9 mouse cellular contexts compared by ENCODE assay signal in genomic region chr12:111469507-111469906, GRCm38 (mm10). TPM values are rescaled to one million over a fixed set of nuclear protein-coding genes. Genes with fewer than 3 reads are reported as not detected.
A peak's percentile ranks its signal among the peaks of the same experiment; 100 is the strongest.
DNase-seq lines count a peak whose midpoint lies in the region; ATAC-seq and TF ChIP-seq lines count a peak whose summit lies in the region.
"Had no signal": no experiment of that assay in that cellular context is flagged by ENCODE, and none has a peak within 500 bp of the region (broad histone marks: within the 10 kb centered on the region; RNA-seq: fewer than 3 reads in every experiment).

No protein-coding gene starts in this region.

- no peak overlapping the region for H3K4me3 ChIP-seq in forebrain, embryonic 11.5 days (ENCODE audit: low read depth, low read length)
- no peak overlapping the region for H3K4me3 ChIP-seq in forebrain, embryonic 15.5 days
- H3K4me3 ChIP-seq in bone marrow, adult 2 months (replicated peaks; ENCODE audit: control insufficient read depth, low read depth, low read length) = no peak overlapping the region
- H3K4me3 ChIP-seq in embryonic fibroblast, embryonic 13.5 days (ENCODE audit: insufficient read depth, low read length) = no peak overlapping the region
- H3K4me3 ChIP-seq in hindbrain, embryonic 14.5 days (replicated peaks; ENCODE audit: low read length) = no peak overlapping the region

- H3K9me3 ChIP-seq in forebrain, embryonic 11.5 days (ENCODE audit: control insufficient read depth, low read length) = no peaks in the 10 kb centered on the region
- no peaks in the 10 kb centered on the region for H3K9me3 ChIP-seq in forebrain, embryonic 15.5 days
- H3K9me3 ChIP-seq in hindbrain, embryonic 14.5 days (ENCODE audit: control insufficient read depth, low read length) = no peaks in the 10 kb centered on the region

- H3K36me3 ChIP-seq in forebrain, embryonic 11.5 days (ENCODE audit: control insufficient read depth, insufficient read depth, low read length) = no peaks in the 10 kb centered on the region
- H3K36me3 ChIP-seq in forebrain, embryonic 15.5 days = no peaks in the 10 kb centered on the region
- H3K36me3 ChIP-seq in hindbrain, embryonic 14.5 days (replicated peaks; ENCODE audit: control insufficient read depth, insufficient read depth) = no peaks in the 10 kb centered on the region

- H3K4me1 ChIP-seq in forebrain, embryonic 11.5 days (replicated peaks; ENCODE audit: control insufficient read depth, insufficient read depth, low read length) = peaks cover 2% of the 10 kb centered on the region
- H3K4me1 ChIP-seq in forebrain, embryonic 15.5 days = peaks cover 7% of the 10 kb centered on the region; the same call in 1 of the 2 replicates
- H3K4me1 ChIP-seq in bone marrow, adult 2 months (ENCODE audit: control insufficient read depth, insufficient read depth, low read length) = peaks cover 2% of the 10 kb centered on the region; the same call in 1 of the 2 replicates
- H3K4me1 ChIP-seq in embryonic fibroblast, embryonic 13.5 days (ENCODE audit: control insufficient read depth, insufficient read depth, low read length) = peaks cover 9% of the 10 kb centered on the region
- no peaks in the 10 kb centered on the region; the same call in 1 of the 2 replicates for H3K4me1 ChIP-seq in hindbrain, embryonic 14.5 days (replicated peaks; ENCODE audit: control insufficient read depth, insufficient read depth, low read length)

- 3% methylated on average over 8 of the region's 8 CpGs for WGBS in forebrain, embryonic 11.5 days
- 11% methylated on average over 8 of the region's 8 CpGs for WGBS in forebrain, embryonic 15.5 days
- WGBS in bone marrow, adult 2 months = 8% methylated on average over 8 of the region's 8 CpGs
- WGBS in hindbrain, embryonic 14.5 days = 6% methylated on average over 8 of the region's 8 CpGs

- TF ChIP-seq CTCF in bone marrow, adult 2 months (IDR thresholded peaks at IDR 0.05; ENCODE audit: control insufficient read depth, insufficient read depth, low read length) = peak; percentile 92
- peak; percentile 74 for TF ChIP-seq CTCF in embryonic fibroblast, embryonic 13.5 days (IDR thresholded peaks at IDR 0.05; ENCODE audit: borderline replicate concordance, insufficient read depth, low read length)

- H3K9ac ChIP-seq in forebrain, embryonic 11.5 days (ENCODE audit: low read length) = no peak overlapping the region; the same call in 1 of the 2 replicates
- H3K9ac ChIP-seq in forebrain, embryonic 15.5 days (replicated peaks) = no peak overlapping the region
- H3K9ac ChIP-seq in hindbrain, embryonic 14.5 days = no peak overlapping the region

- no peak overlapping the region for H3K4me2 ChIP-seq in forebrain, embryonic 11.5 days (ENCODE audit: low read depth, low read length, severe bottlenecking)
- no peak overlapping the region for H3K4me2 ChIP-seq in forebrain, embryonic 15.5 days (replicated peaks)
- H3K4me2 ChIP-seq in hindbrain, embryonic 14.5 days (replicated peaks) = no peak overlapping the region

- H3K27ac ChIP-seq in forebrain, embryonic 11.5 days (ENCODE audit: low read depth, low read length) = no peak overlapping the region
- H3K27ac ChIP-seq in forebrain, embryonic 15.5 days (replicated peaks) = no peak overlapping the region
- H3K27ac ChIP-seq in bone marrow, adult 2 months (ENCODE audit: control insufficient read depth, insufficient read depth, low read depth, low read length, poor library complexity) = no peak overlapping the region
- no peak overlapping the region for H3K27ac ChIP-seq in embryonic fibroblast, embryonic 13.5 days (ENCODE audit: insufficient read depth, low read length)
- H3K27ac ChIP-seq in hindbrain, embryonic 14.5 days = no peak overlapping the region
- H3K27ac ChIP-seq: macrophage had no signal

- peak; percentile 86 for DNase-seq in forebrain, embryonic 11.5 days (ENCODE audit: low spot score)
- peak; percentile 77 for DNase-seq in hindbrain, embryonic 14.5 days (ENCODE audit: low spot score)
- DNase-seq in left cerebral cortex, adult 18-20 months (ENCODE audit: low spot score in 2 of 2) = peak; percentile 61 to 80
- peak; percentile 71 to 88 for DNase-seq in spleen, postnatal 4 days (ENCODE audit: low spot score in 2 of 2)

- ATAC-seq in forebrain, embryonic 11.5 days (replicated peaks; ENCODE audit: low FRiP score) = no peak
- no peak for ATAC-seq in forebrain, embryonic 15.5 days (replicated peaks)
- ATAC-seq in hindbrain, embryonic 14.5 days (ENCODE audit: low FRiP score) = no peak
- peak; percentile 97 for ATAC-seq in megakaryocyte progenitor cell, adult 5-6 weeks (replicated peaks; ENCODE audit: poor library complexity)

- no peaks in the 10 kb centered on the region for H3K27me3 ChIP-seq in forebrain, embryonic 11.5 days (ENCODE audit: control insufficient read depth, insufficient read depth, low read length)
- no peaks in the 10 kb centered on the region for H3K27me3 ChIP-seq in forebrain, embryonic 15.5 days
- no peaks in the 10 kb centered on the region for H3K27me3 ChIP-seq in hindbrain, embryonic 14.5 days (ENCODE audit: control insufficient read depth, insufficient read depth, low read length)

- no peak for TF ChIP-seq POLR2A in bone marrow, adult 2 months (IDR thresholded peaks at IDR 0.05; ENCODE audit: borderline replicate concordance, control insufficient read depth, low read depth, low read length)
- TF ChIP-seq POLR2A in embryonic fibroblast, embryonic 13.5 days (IDR thresholded peaks at IDR 0.05; ENCODE audit: low read depth, low read length) = no peak

RNA-seq across cellular contexts. Expression of gene Gm266, which starts 16.1 kb away (rescaled TPM):
- 4.7 and 5.0 TPM in 2 replicates for polyA plus RNA-seq in forebrain, embryonic 11.5 days (2014; fragmentation: Nextera tagmentation; extraction: Ambion mirVana)
- polyA plus RNA-seq in forebrain, embryonic 15.5 days (2015; fragmentation: Nextera tagmentation; extraction: Ambion mirVana) = 0.55 and 0.79 TPM in 2 replicates
- polyA plus RNA-seq in bone marrow, adult 2 months (2011; ENCODE audit: insufficient read depth, insufficient read length, low replicate concordance, missing spikeins) = not detected in 2 replicates
- polyA plus RNA-seq in embryonic fibroblast, embryonic 13.5 days (2011; ENCODE audit: insufficient read length, low read depth, missing spikeins) = 0.72 TPM in 1 of 2 replicates, not detected in the other
- 2.6 and 3.8 TPM in 2 replicates for polyA plus RNA-seq in hindbrain, embryonic 14.5 days (2014; fragmentation: Nextera tagmentation; extraction: Ambion mirVana)
- 1 to 10 TPM; 3.4 to 5.0 TPM for total RNA-seq in left cerebral cortex, adult 18-20 months (2021)
- not detected in 2 replicates for total RNA-seq in megakaryocyte progenitor cell, adult 5-6 weeks (2015)
- total RNA-seq in megakaryocyte progenitor cell, adult 5-6 weeks (2017) = not detected in 2 replicates
- polyA plus RNA-seq: macrophage had no signal

RNA-seq across cellular contexts. Expression of gene Tnfaip2, which starts 27.2 kb away (rescaled TPM):
- polyA plus RNA-seq in forebrain, embryonic 11.5 days (2014; fragmentation: Nextera tagmentation; extraction: Ambion mirVana) = 1.5 and 2.0 TPM in 2 replicates
- polyA plus RNA-seq in forebrain, embryonic 15.5 days (2015; fragmentation: Nextera tagmentation; extraction: Ambion mirVana) = 0.51 and 1.1 TPM in 2 replicates
- 91.4 and 149 TPM in 2 replicates for polyA plus RNA-seq in bone marrow, adult 2 months (2011; ENCODE audit: insufficient read depth, insufficient read length, low replicate concordance, missing spikeins)
- polyA plus RNA-seq in embryonic fibroblast, embryonic 13.5 days (2011; ENCODE audit: insufficient read length, low read depth, missing spikeins) = 46.5 and 58.6 TPM in 2 replicates
- 0.42 and 0.79 TPM in 2 replicates for polyA plus RNA-seq in hindbrain, embryonic 14.5 days (2014; fragmentation: Nextera tagmentation; extraction: Ambion mirVana)
- 1 to 10 TPM in 1 of 2 experiments, under 1 TPM in 1; 0.51 to 1.0 TPM for total RNA-seq in left cerebral cortex, adult 18-20 months (2021)
- total RNA-seq in megakaryocyte progenitor cell, adult 5-6 weeks (2015) = 18.3 and 20.9 TPM in 2 replicates
- total RNA-seq in megakaryocyte progenitor cell, adult 5-6 weeks (2017) = 31.1 and 67.8 TPM in 2 replicates

RNA-seq across cellular contexts. Expression of gene Exoc3l4, which starts 52.7 kb away (rescaled TPM):
- 3.0 and 3.3 TPM in 2 replicates for polyA plus RNA-seq in forebrain, embryonic 11.5 days (2014; fragmentation: Nextera tagmentation; extraction: Ambion mirVana)
- 1.7 and 2.0 TPM in 2 replicates for polyA plus RNA-seq in forebrain, embryonic 15.5 days (2015; fragmentation: Nextera tagmentation; extraction: Ambion mirVana)
- polyA plus RNA-seq in bone marrow, adult 2 months (2011; ENCODE audit: insufficient read depth, insufficient read length, low replicate concordance, missing spikeins) = 7.3 and 18.4 TPM in 2 replicates
- 6.2 and 6.4 TPM in 2 replicates for polyA plus RNA-seq in embryonic fibroblast, embryonic 13.5 days (2011; ENCODE audit: insufficient read length, low read depth, missing spikeins)
- 1.7 and 1.8 TPM in 2 replicates for polyA plus RNA-seq in hindbrain, embryonic 14.5 days (2014; fragmentation: Nextera tagmentation; extraction: Ambion mirVana)
- total RNA-seq in left cerebral cortex, adult 18-20 months (2021) = 1 to 10 TPM; 2.2 to 2.7 TPM
- total RNA-seq in megakaryocyte progenitor cell, adult 5-6 weeks (2015) = 0.42 and 1.1 TPM in 2 replicates
- total RNA-seq in megakaryocyte progenitor cell, adult 5-6 weeks (2017) = not detected in 2 replicates

Comparison
In these comparisons a context has a peak if more than half of its experiments do, and no peak if none do; other contexts are left out.
1. RNA of gene Tnfaip2, which starts 27.2 kb away (polyA plus RNA-seq): 91.4 to 149 TPM in bone marrow, adult 2 months and 46.5 to 58.6 TPM in embryonic fibroblast, embryonic 13.5 days; 1.5 to 2.0 TPM in forebrain, embryonic 11.5 days, 0.42 to 0.79 TPM in hindbrain, embryonic 14.5 days and 0.51 to 1.1 TPM in forebrain, embryonic 15.5 days; every median in the first group is over 10 times any median in the second.
2. Peak in every context shown above with its lines, with median percentiles within 50 percentile points of each other: DNase-seq.